Mouse (Mus musculus) midbrain, embryonic 11.5 days (tissue): ENCODE measurements around the gene Gm7029. TPM values are rescaled to one million over a fixed set of nuclear protein-coding genes. Genes with fewer than 3 reads are reported as not detected.
"Not testable (repeated sequence)": the region's sequence is repeated elsewhere in the genome, so short reads cannot be mapped to it uniquely, and the experiment has no call there.

Experiments
- ATAC-seq: fragments of 200-750 bp; cut with Nextera tagmentation; 2 replicates; pipeline ENCODE4 v1.8.0; 2017; ENCODE audit warnings: moderate TSS enrichment, moderate library complexity; ENCODE audit not compliant: low FRiP score
- DNase-seq: peaks from one replicate; pipeline ENCODE4 v3.0.0; 2015; ENCODE audit warnings: low spot score; ENCODE audit errors: missing footprints
- H3K27ac ChIP-seq: fragments of 300-500 bp; sonication (generic); 2 replicates; pipeline ENCODE4 v1.5.1; 2014; ENCODE audit warnings: low read depth, low read length
- H3K27me3 ChIP-seq: fragments of 300-500 bp; sonication (generic); 2 replicates; pipeline ENCODE4 v1.6.1; 2014; ENCODE audit warnings: mild to moderate bottlenecking, low read length, moderate library complexity, mixed read lengths; ENCODE audit not compliant: control insufficient read depth, insufficient read depth
- H3K36me3 ChIP-seq: fragments of 300-500 bp; sonication (generic); 2 replicates; pipeline ENCODE4 v1.6.1; 2014; ENCODE audit warnings: mild to moderate bottlenecking, low read length, moderate library complexity, mixed read lengths; ENCODE audit not compliant: control insufficient read depth, insufficient read depth
- H3K4me1 ChIP-seq: fragments of 300-500 bp; sonication (generic); 2 replicates; pipeline ENCODE4 v1.6.1; 2014; ENCODE audit warnings: low read length; ENCODE audit not compliant: control insufficient read depth, insufficient read depth
- H3K4me2 ChIP-seq: fragments of 300-500 bp; sonication (generic); 2 replicates; pipeline ENCODE4 v1.6.1; 2014; ENCODE audit warnings: mild to moderate bottlenecking, moderate library complexity
- H3K4me3 ChIP-seq: fragments of 300-500 bp; sonication (generic); 2 replicates; pipeline ENCODE4 v1.5.1; 2014; ENCODE audit warnings: low read depth, low read length
- H3K9ac ChIP-seq: fragments of 300-500 bp; sonication (generic); 2 replicates; pipeline ENCODE4 v1.6.1; 2014; ENCODE audit warnings: low read length
- H3K9me3 ChIP-seq: fragments of 300-500 bp; sonication (generic); 2 replicates; pipeline ENCODE4 v1.6.1; 2016; ENCODE audit warnings: low read length; ENCODE audit not compliant: control insufficient read depth
- WGBS: fragments of 180-500 bp; shearing (Covaris S2); extraction: QIAGEN DNeasy Blood & Tissue Kit; methylation state at CpG from one replicate; pipeline ENCODE4 v1.1.7; 2014; 5-methylcytosine and 5-hydroxymethylcytosine counted together
- polyA plus RNA-seq: library from polyadenylated mRNA; unstranded; fragments of >200 nt; fragmentation: Nextera tagmentation; extraction: Ambion mirVana; gene quantifications from 2 replicates; pipeline ENCODE4 v1.2.1, GENCODE M21; 2014

Gm7029 gene
- polyA plus RNA-seq, 1 experiment from 2014 or later: not detected

DNA sequence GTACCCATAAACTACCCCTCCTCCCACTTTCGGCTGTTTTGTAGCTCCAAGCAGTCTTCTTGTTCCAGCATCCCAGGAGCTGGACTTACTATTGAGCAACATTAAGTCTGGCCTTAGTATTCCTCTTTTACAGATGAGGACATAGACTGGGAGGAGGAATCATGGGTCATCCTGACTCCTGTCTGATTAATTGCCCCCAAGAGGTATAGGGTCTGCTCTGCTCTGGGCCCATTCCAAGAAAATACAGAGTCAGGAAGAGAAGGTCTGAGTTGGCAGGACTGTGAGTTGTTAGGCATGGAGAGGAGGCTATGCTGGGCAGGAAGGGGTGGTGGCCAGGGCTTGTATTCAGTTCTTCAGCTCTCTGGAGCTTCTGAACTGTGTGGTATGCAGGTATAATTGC, 29.4 kb upstream of the Gm7029 start:
- no peak overlapping the region for H3K27ac ChIP-seq
- H3K36me3 ChIP-seq: no peaks in the 10 kb centered on the region
- H3K9me3 ChIP-seq: no peaks in the 10 kb centered on the region
- H3K27me3 ChIP-seq: no peaks in the 10 kb centered on the region
- H3K4me2 ChIP-seq: peak overlapping the region; percentile 94
- ATAC-seq (no peak), DNase-seq (no peak)
- 81% methylated on average over 1 of the region's 1 CpGs for WGBS
- H3K9ac ChIP-seq: 0 out of 2 replicates have a peak overlapping the region, but pooled peaks have one; percentile 79
- peak overlapping the region; percentile 85; the same call in 1 of the 2 replicates for H3K4me3 ChIP-seq
- H3K4me1 ChIP-seq: peaks cover 10% of the 10 kb centered on the region

DNA sequence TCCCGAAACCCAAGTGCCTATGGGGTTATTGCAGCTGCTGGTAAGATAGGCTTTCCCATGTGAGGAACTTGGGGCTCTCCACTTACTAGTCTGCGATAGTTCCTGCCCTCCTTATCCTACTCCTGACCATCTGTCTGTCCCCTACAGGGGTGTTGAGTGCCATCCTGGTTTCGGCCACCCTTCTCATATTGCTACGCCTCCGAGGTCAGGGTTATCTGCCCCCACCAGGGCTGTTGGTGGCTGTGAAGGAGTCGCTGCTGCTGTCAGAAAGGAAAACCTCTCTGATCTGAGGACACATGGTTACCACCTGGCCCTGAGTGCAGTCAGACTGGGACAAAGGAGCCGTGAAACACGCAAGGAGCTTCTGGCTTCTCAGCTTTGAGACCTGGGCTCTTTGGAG, 25.5 kb upstream of the Gm7029 start:
- Histone ChIP-seq H3K4me3 (no peak overlapping the region), H3K4me1 (peaks cover 10% of the 10 kb centered on the region), H3K4me2 (no peak overlapping the region), H3K9ac (no peak overlapping the region), H3K9me3 (no peaks in the 10 kb centered on the region), H3K27ac (no peak overlapping the region), H3K27me3 (no peaks in the 10 kb centered on the region), H3K36me3 (0 out of 2 replicates have a peak, but pooled peaks cover 2% of the 10 kb centered on the region)
- WGBS: 90% methylated on average over 8 of the region's 8 CpGs
- ATAC-seq: no peak
- no peak for DNase-seq

DNA sequence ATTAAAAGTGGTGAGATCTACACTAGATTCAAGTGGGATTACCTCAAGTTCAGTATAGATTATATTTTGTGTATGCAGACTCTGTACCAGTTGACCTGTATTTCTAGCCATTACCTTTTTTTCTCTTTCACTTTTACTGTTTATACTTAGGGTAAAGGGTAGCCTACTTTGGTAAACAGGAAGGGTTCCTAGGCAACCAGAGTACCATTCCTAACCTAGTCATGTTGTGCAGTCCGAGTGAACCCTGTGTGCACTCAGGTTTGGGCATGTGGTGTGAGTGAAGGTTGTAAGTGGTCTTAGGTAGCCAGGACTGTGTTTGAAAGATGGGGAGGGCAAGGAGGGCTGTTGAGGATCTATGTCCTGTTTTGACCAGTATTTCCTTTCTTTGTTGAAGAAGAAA, 22.3 kb upstream of the Gm7029 start:
- no peak overlapping the region for H3K4me2 ChIP-seq
- H3K9ac ChIP-seq: no peak overlapping the region
- no peaks in the 10 kb centered on the region for H3K4me1 ChIP-seq
- H3K36me3 ChIP-seq: 0 out of 2 replicates have a peak, but pooled peaks cover 2% of the 10 kb centered on the region
- DNase-seq (no peak), ATAC-seq (no peak)
- WGBS: 87% methylated on average over 1 of the region's 1 CpGs
- no peaks in the 10 kb centered on the region for H3K27me3 ChIP-seq
- H3K27ac ChIP-seq: no peak overlapping the region
- H3K9me3 ChIP-seq: no peaks in the 10 kb centered on the region
- no peak overlapping the region for H3K4me3 ChIP-seq

DNA sequence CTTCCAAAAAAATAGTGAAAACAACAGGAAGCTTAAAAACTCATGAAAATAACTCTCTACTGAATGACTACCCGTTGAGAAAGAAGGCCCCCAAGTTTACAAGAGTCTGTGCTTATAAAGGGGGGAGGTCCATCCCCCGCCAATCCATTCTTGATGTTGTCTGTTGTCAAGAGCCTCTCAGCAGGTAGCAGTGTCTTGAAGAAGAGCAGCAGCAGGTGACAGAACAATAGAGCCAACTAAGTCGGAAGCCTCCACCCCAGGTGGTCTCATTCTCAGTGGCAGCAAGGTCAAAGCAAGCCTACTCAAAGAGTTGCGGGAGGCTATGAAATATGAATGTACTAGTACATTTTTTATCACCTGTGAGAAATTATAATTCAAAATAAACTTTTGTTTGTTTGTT, 15.8 kb upstream of the Gm7029 start:
- Histone ChIP-seq H3K27ac (no peak overlapping the region), H3K9me3 (no peaks in the 10 kb centered on the region), H3K9ac (no peak overlapping the region), H3K36me3 (no peaks in the 10 kb centered on the region), H3K4me2 (no peak overlapping the region), H3K4me3 (no peak overlapping the region), H3K4me1 (no peaks in the 10 kb centered on the region), H3K27me3 (no peaks in the 10 kb centered on the region)
- no peak for DNase-seq
- WGBS: 70% methylated on average over 4 of the region's 4 CpGs
- no peak for ATAC-seq

DNA sequence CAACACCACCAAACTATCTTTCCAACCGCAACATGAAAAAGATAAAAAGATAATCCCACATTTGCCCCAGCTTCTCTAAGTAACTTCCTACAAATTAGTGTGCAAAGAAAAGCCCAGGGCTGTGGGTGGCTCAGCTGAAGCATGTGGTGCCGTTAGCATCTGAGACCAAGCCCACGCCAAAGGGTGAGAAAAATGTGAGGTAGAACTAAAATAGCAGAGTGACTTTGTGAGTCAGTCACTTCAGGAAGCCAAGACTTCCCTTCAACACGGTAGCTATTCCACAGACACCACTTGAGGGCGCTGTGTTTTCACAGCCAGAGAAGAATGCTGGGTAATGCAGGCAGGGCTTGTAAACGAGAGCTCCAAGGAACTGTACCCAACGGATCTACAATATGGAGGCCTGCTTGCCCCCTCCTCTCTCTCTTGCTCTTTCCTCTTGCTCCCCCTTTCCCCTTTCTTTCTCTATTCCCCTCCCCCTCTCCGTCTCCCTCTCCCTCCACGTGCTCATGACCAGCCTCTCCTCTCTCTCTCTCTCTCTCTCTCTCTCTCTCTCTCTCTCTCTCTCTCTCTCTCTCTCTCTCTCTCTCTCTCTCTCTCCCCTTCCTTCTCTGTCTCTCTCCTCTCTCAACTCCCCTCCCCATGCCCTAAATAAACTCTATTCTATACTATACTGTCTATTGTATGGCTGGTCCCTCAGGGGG, 8.2 kb upstream of the Gm7029 start:
- Histone ChIP-seq H3K4me3 (no peak overlapping the region), H3K27ac (no peak overlapping the region), H3K4me1 (no peaks in the 10 kb centered on the region), H3K9me3 (no peaks in the 10 kb centered on the region), H3K4me2 (no peak overlapping the region), H3K27me3 (no peaks in the 10 kb centered on the region), H3K9ac (no peak overlapping the region), H3K36me3 (no peaks in the 10 kb centered on the region)
- ATAC-seq: no peak
- 46% methylated on average over 9 of the region's 9 CpGs for WGBS
- no peak for DNase-seq

DNA sequence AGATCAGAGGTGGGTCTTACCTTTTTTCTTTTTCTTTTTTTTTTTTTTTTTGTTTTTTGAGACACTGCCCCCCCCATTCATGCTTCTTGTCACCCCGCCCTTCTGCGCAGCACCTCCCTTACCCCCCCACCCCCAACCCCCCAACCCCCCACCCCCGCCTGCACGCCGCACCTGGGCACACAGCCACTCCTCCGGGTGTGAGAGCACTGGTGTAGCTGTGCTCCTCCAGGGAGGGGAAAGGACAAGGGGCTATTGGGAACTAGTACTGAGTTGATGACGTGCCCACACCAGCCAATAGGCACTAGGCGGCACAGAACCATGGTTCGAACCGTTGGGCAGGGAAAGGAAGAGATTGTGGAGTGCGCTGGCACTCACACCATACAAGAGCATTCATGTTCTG, 774 bp downstream of the Gm7029 start:
- Histone ChIP-seq H3K4me1 (no peaks in the 10 kb centered on the region), H3K27me3 (no peaks in the 10 kb centered on the region), H3K4me3 (no peak overlapping the region), H3K4me2 (no peak overlapping the region), H3K9ac (no peak overlapping the region), H3K9me3 (no peaks in the 10 kb centered on the region), H3K36me3 (peaks cover 2% of the 10 kb centered on the region; the same call in 1 of the 2 replicates), H3K27ac (no peak overlapping the region)
- WGBS: 92% methylated on average over 11 of the region's 11 CpGs
- DNase-seq: no peak
- no peak for ATAC-seq

DNA sequence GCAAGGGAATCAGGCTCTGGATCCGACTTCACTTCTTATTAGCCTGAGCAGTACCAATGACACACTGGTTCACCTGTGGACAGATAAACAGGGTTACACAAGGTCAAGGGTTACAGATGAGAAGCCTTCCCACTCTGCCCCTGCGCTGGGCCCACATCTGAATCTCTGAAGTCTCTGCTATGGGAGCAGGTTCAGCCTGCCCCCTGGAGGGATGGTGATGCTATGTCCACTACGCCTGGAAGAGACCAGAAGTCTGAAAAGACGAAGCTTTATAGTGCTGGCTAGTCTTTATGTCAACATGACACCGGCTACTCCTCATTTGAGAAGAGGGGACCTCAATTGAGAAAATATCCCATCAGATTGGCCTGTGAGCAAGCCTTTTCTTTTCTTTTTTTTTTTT, 2.2 kb downstream of the Gm7029 start:
- DNase-seq, H3K36me3 ChIP-seq, H3K27me3 ChIP-seq, H3K9me3 ChIP-seq, H3K4me2 ChIP-seq, H3K4me1 ChIP-seq, H3K4me3 ChIP-seq, ATAC-seq, H3K27ac ChIP-seq, H3K9ac ChIP-seq: not testable (repeated sequence)
- 79% methylated on average over 5 of the region's 5 CpGs for WGBS

DNA sequence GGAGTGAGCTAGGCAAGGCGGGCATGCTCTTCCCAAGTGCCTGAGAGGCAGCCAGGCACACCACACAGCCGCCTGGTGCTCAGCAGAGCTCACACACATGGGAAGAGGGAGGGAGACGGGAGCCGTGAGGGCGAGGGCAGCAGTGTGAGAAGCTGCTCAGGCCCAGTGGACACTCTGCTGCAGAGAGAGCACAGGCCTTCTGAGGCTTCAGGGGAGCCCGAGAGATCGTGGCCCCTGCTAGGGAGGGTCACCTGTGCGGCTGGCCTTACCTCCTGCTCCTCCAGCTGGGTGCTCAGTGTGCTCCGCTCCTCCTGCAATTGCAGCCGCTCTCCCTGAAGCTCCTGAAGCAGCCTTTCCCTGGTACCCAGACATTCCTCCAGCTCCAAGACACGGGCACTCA, 10.7 kb downstream of the Gm7029 start:
- not testable (repeated sequence) for H3K4me3 ChIP-seq

DNA sequence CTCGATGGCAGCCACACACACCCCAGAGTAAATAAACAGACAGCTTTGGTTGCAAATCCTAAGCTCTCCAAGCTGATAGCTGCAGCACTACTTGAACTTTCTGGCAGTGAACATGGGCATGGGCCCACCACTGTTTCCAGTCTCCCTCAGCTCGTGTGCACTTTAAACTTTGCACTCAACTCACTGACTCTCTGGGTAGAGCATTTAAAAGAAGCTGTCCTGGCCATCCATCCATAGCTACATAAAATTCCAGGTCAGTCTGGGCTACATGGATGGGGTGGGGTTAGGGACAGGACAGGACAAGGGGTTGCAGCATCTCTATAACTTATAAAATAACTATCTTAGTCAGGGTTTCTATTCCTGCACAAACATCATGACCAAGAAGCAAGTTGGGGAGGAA, 14.2 kb downstream of the Gm7029 start:
- ATAC-seq, H3K36me3 ChIP-seq, H3K27me3 ChIP-seq, H3K4me3 ChIP-seq, H3K9me3 ChIP-seq, H3K4me2 ChIP-seq, H3K4me1 ChIP-seq, DNase-seq, H3K9ac ChIP-seq, H3K27ac ChIP-seq: not testable (repeated sequence)
- WGBS: 66% methylated on average over 2 of the region's 2 CpGs

More for the DNA sequence above, 10.7 kb downstream of the Gm7029 start:
- peak; percentile 65 for DNase-seq
- H3K4me1 ChIP-seq, H3K27me3 ChIP-seq, H3K9me3 ChIP-seq, ATAC-seq, H3K9ac ChIP-seq, H3K36me3 ChIP-seq, H3K4me2 ChIP-seq, H3K27ac ChIP-seq: not testable (repeated sequence)
- 93% methylated on average over 9 of the region's 11 CpGs for WGBS
